Mouse (Mus musculus) embryonic facial prominence, embryonic 15.5 days (tissue): ENCODE measurements around the gene 4933411K16Rik. TPM values are rescaled to one million over a fixed set of nuclear protein-coding genes. Genes with fewer than 3 reads are reported as not detected.

Source experiments
- ATAC-seq: fragments of 200-750 bp; cut with Nextera tagmentation; 2 replicates; pipeline ENCODE4 v1.8.0; 2017; ENCODE audit warnings: low read depth, moderate TSS enrichment; ENCODE audit not compliant: insufficient number of reproducible peaks, low FRiP score, low TSS enrichment
- H3K27ac ChIP-seq: fragments of 300-500 bp; sonication (generic); replicated peaks from 2 replicates; pipeline ENCODE4 v1.5.1; 2015; ENCODE audit warnings: mild to moderate bottlenecking, inconsistent platforms
- H3K27me3 ChIP-seq: fragments of 300-500 bp; sonication (generic); 2 replicates; pipeline ENCODE4 v1.6.1; 2015; ENCODE audit warnings: inconsistent platforms
- H3K36me3 ChIP-seq: fragments of 300-500 bp; sonication (generic); 2 replicates; pipeline ENCODE4 v1.6.1; 2015; ENCODE audit warnings: mild to moderate bottlenecking, inconsistent platforms
- H3K4me1 ChIP-seq: fragments of 300-500 bp; sonication (generic); 2 replicates; pipeline ENCODE4 v1.6.1; 2015; ENCODE audit warnings: inconsistent platforms
- H3K4me2 ChIP-seq: fragments of 300-500 bp; sonication (generic); replicated peaks from 2 replicates; pipeline ENCODE4 v1.6.1; 2015; ENCODE audit warnings: mild to moderate bottlenecking, inconsistent platforms
- H3K4me3 ChIP-seq: fragments of 300-500 bp; sonication (generic); replicated peaks from 2 replicates; pipeline ENCODE4 v1.5.1; 2015; ENCODE audit warnings: mild to moderate bottlenecking, inconsistent platforms
- H3K9ac ChIP-seq: fragments of 300-500 bp; sonication (generic); 2 replicates; pipeline ENCODE4 v1.6.1; 2015; ENCODE audit warnings: inconsistent platforms
- H3K9me3 ChIP-seq: fragments of 300-500 bp; sonication (generic); replicated peaks from 2 replicates; pipeline ENCODE4 v1.6.1; 2016; ENCODE audit warnings: inconsistent platforms
- WGBS: fragments of 180-500 bp; shearing (Covaris S2); methylation state at CpG from one replicate; pipeline ENCODE4 v1.1.7; 2015; 5-methylcytosine and 5-hydroxymethylcytosine counted together
- polyA plus RNA-seq: library from polyadenylated mRNA; unstranded; fragments of >200 nt; fragmentation: Nextera tagmentation; extraction: Ambion mirVana; gene quantifications from 2 replicates; pipeline ENCODE4 v1.2.1, GENCODE M21; 2015

The 4933411K16Rik gene
- polyA plus RNA-seq, 1 experiment from 2014 or later, result 0.16 TPM

DNA sequence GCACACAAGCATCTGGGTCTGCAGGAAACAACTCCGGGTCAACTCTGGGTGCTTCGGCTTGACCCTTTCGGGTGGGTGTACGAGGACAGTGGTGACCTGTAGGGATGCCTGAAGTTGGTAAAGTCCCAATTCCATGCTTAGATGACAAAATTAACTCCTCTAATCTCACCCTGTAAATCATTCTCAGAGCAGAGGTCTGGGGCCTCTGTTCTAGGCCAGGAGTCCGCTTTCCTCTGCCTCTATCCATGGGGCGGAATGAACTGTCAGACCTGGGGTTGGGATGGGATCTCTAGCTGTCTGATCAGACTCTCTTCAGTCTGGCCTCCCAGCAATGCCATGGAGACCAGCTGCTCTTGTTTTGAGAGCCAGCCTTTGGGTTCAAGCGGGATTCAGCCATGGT is 9.4 kb downstream of the 4933411K16Rik start:
- no peak overlapping the region for H3K9ac ChIP-seq
- no peak overlapping the region for H3K4me3 ChIP-seq
- no peak overlapping the region for H3K4me2 ChIP-seq
- no peak for ATAC-seq
- no peak overlapping the region for H3K27ac ChIP-seq
- no peaks in the 10 kb centered on the region for H3K4me1 ChIP-seq
- no peaks in the 10 kb centered on the region for H3K27me3 ChIP-seq
- 92% methylated on average over 7 of the region's 7 CpGs for WGBS
- no peaks in the 10 kb centered on the region for H3K9me3 ChIP-seq
- no peaks in the 10 kb centered on the region for H3K36me3 ChIP-seq

GRCm38 (mm10) chr19:42068441-42069240 is 16.6 kb downstream of the 4933411K16Rik start:
- ATAC-seq, result no peak
- H3K4me1 ChIP-seq, result no peaks in the 10 kb centered on the region
- no peak overlapping the region for H3K9ac ChIP-seq
- no peak overlapping the region for H3K4me2 ChIP-seq
- no peak overlapping the region for H3K27ac ChIP-seq
- no peaks in the 10 kb centered on the region for H3K9me3 ChIP-seq
- no peaks in the 10 kb centered on the region for H3K36me3 ChIP-seq
- no peaks in the 10 kb centered on the region for H3K27me3 ChIP-seq
- 68% methylated on average over 11 of the region's 11 CpGs for WGBS
- no peak overlapping the region for H3K4me3 ChIP-seq

DNA sequence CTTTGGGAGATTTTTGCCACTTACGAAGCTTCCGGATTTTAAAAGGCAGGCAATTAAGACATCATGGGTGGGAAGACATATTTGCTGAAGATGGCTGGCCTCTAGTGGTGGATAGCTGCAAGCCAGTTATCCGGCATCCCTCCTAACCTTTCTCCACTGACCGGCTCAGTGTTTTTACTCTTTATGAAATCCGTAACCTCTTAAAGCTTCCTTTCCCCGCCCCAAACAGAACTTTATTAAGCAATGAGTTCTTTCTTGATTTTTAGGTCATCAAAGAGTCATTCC is 17.1 kb downstream of the 4933411K16Rik start:
- H3K4me3 ChIP-seq, result no peak overlapping the region
- no peak overlapping the region for H3K27ac ChIP-seq
- WGBS, result 56% methylated on average over 6 of the region's 6 CpGs
- no peaks in the 10 kb centered on the region for H3K27me3 ChIP-seq
- no peak for ATAC-seq
- no peaks in the 10 kb centered on the region for H3K4me1 ChIP-seq
- H3K4me2 ChIP-seq, result no peak overlapping the region
- no peaks in the 10 kb centered on the region for H3K9me3 ChIP-seq
- H3K9ac ChIP-seq, result no peak overlapping the region
- H3K36me3 ChIP-seq, result no peaks in the 10 kb centered on the region

GRCm38 (mm10) chr19:42071221-42071620 is 19.2 kb downstream of the 4933411K16Rik start:
- peaks cover 17% of the 10 kb centered on the region for H3K36me3 ChIP-seq
- H3K4me1 ChIP-seq, result no peaks in the 10 kb centered on the region
- no peaks in the 10 kb centered on the region for H3K9me3 ChIP-seq
- no peak overlapping the region for H3K4me3 ChIP-seq
- no peak overlapping the region for H3K27ac ChIP-seq
- 68% methylated on average over 7 of the region's 7 CpGs for WGBS
- no peak for ATAC-seq
- no peak overlapping the region for H3K9ac ChIP-seq
- no peak overlapping the region for H3K4me2 ChIP-seq
- H3K27me3 ChIP-seq, result no peaks in the 10 kb centered on the region

GRCm38 (mm10) chr19:42071886-42072608 is 20.0 kb downstream of the 4933411K16Rik start:
- peaks cover 23% of the 10 kb centered on the region for H3K36me3 ChIP-seq
- no peak overlapping the region for H3K27ac ChIP-seq
- H3K4me3 ChIP-seq, result no peak overlapping the region
- no peaks in the 10 kb centered on the region for H3K4me1 ChIP-seq
- no peaks in the 10 kb centered on the region for H3K9me3 ChIP-seq
- 81% methylated on average over 15 of the region's 15 CpGs for WGBS
- H3K27me3 ChIP-seq, result no peaks in the 10 kb centered on the region
- no peak overlapping the region for H3K4me2 ChIP-seq
- ATAC-seq, result no peak
- no peak overlapping the region for H3K9ac ChIP-seq

- no peaks in the 10 kb centered on the region for H3K27me3 ChIP-seq
- no peak for ATAC-seq
- no peak overlapping the region for H3K9ac ChIP-seq
- H3K4me2 ChIP-seq, result no peak overlapping the region
- 78% methylated on average over 7 of the region's 7 CpGs for WGBS
- H3K36me3 ChIP-seq, result peaks cover 23% of the 10 kb centered on the region
- no peaks in the 10 kb centered on the region for H3K4me1 ChIP-seq
- H3K4me3 ChIP-seq, result no peak overlapping the region
- no peak overlapping the region for H3K27ac ChIP-seq
- no peaks in the 10 kb centered on the region for H3K9me3 ChIP-seq
These were observed 20.8 kb downstream of the 4933411K16Rik start for GRCm38 (mm10) chr19:42072802-42073201.

- Histone ChIP-seq H3K27me3 (no peaks in the 10 kb centered on the region), H3K36me3 (peaks cover 26% of the 10 kb centered on the region), H3K4me2 (no peak overlapping the region), H3K9ac (no peak overlapping the region), H3K27ac (no peak overlapping the region), H3K9me3 (no peaks in the 10 kb centered on the region), H3K4me1 (no peaks in the 10 kb centered on the region), H3K4me3 (no peak overlapping the region)
- ATAC-seq, result no peak; the same call in 1 of the 2 replicates
- 87% methylated on average over 2 of the region's 2 CpGs for WGBS
These were observed 23.0 kb downstream of the 4933411K16Rik start for GRCm38 (mm10) chr19:42075051-42075450.

DNA sequence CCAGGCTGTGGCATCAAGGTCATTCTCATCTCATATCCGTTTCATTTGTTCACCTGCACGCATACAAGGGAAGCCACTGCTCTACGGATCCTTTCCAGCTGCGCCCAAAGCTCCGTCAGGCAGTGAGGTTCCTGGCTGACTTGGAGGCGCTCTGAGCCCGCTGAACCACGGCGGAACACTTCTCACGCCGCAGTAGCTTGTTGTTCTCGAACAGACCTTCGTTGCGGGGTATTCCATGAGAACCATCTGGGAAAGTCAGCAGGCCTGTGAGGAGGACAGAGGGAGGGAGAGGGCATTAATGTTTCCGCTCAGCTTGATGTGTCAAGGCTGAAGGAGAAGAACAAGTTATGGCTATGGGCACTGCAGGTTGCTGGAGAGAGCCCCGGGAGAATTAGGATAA is 23.9 kb downstream of the 4933411K16Rik start:
- no peak overlapping the region for H3K4me2 ChIP-seq
- no peak for ATAC-seq

GRCm38 (mm10) chr19:42078566-42078965 is 26.5 kb downstream of the 4933411K16Rik start:
- Histone ChIP-seq H3K36me3 (peaks cover 26% of the 10 kb centered on the region), H3K4me2 (no peak overlapping the region), H3K9ac (no peak overlapping the region), H3K9me3 (no peaks in the 10 kb centered on the region), H3K27ac (no peak overlapping the region), H3K4me1 (no peaks in the 10 kb centered on the region), H3K27me3 (no peaks in the 10 kb centered on the region), H3K4me3 (no peak overlapping the region)
- ATAC-seq, result no peak
- WGBS, result 93% methylated on average over 8 of the region's 8 CpGs

More for the DNA sequence above, 23.9 kb downstream of the 4933411K16Rik start:
- H3K27me3 ChIP-seq, result no peaks in the 10 kb centered on the region
- peaks cover 26% of the 10 kb centered on the region for H3K36me3 ChIP-seq
- H3K9ac ChIP-seq, result no peak overlapping the region
- H3K27ac ChIP-seq, result no peak overlapping the region
- H3K4me3 ChIP-seq, result no peak overlapping the region
- no peaks in the 10 kb centered on the region for H3K4me1 ChIP-seq
- WGBS, result 89% methylated on average over 16 of the region's 16 CpGs
- no peaks in the 10 kb centered on the region for H3K9me3 ChIP-seq

DNA sequence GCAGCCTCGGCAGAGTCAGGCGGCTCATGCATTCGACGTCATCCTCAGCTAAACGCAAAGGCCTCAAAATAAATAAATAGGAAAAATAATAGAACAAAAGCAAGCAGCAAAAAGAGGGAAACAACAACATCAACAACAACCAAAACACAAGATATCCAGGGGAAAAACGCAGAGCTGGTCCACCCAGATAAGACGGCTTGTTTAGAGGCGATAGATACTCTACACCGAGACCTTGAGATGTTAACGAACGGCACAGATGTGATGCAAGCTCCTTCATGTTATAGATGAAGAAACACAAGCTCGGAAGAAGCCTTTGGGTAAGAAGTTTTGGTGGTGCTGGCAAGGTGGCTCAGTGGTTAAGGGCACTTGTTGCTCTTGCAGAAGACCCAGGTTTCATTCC is 27.0 kb downstream of the 4933411K16Rik start:
- no peak for ATAC-seq
- no peak overlapping the region for H3K9ac ChIP-seq
- H3K4me1 ChIP-seq, result no peaks in the 10 kb centered on the region
- 92% methylated on average over 12 of the region's 12 CpGs for WGBS
- H3K27me3 ChIP-seq, result no peaks in the 10 kb centered on the region
- no peak overlapping the region for H3K4me3 ChIP-seq
- no peak overlapping the region for H3K27ac ChIP-seq
- H3K36me3 ChIP-seq, result peaks cover 26% of the 10 kb centered on the region
- no peak overlapping the region for H3K4me2 ChIP-seq
- H3K9me3 ChIP-seq, result no peaks in the 10 kb centered on the region

GRCm38 (mm10) chr19:42079950-42080349 is 27.9 kb downstream of the 4933411K16Rik start:
- Histone ChIP-seq H3K4me1 (no peaks in the 10 kb centered on the region), H3K27me3 (no peaks in the 10 kb centered on the region), H3K4me2 (no peak overlapping the region), H3K27ac (no peak overlapping the region), H3K9ac (no peak overlapping the region), H3K36me3 (peaks cover 21% of the 10 kb centered on the region), H3K9me3 (no peaks in the 10 kb centered on the region), H3K4me3 (no peak overlapping the region)
- 67% methylated on average over 5 of the region's 5 CpGs for WGBS
- no peak for ATAC-seq
